ENCODE assay signal across 8 mouse cellular contexts in the genomic region with DNA sequence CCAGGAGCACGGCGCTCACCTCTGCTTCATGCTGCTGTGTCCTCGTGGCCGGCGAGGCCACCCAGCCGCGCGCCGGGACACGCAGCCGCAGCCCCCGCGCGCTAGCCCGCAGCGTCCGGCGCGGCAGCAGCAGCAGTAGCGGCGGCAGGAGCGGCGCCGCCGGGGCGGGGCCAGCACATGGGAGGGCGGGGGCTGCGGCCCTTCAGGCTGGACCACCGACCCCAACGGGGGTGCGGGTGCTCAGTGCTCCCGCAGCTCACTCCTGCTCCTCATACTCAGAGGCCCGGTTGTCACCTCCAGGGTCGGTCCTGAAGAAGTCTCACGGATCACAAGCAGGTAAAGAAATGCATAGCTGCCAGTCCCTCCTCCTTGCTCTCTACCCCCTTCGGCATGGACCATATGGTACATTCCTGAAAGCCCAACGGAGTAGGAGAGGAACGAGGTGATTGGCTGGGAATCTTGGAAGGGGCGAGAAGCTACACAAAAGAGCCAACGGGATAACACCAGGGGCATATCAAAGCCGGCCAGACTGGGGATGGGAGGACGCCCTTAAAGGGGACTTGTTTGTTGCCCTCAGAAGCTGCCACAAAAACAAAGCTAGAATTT. TPM values are rescaled to one million over a fixed set of nuclear protein-coding genes. Genes with fewer than 3 reads are reported as not detected.
DNase-seq lines count a peak whose midpoint lies in the region; ATAC-seq and TF ChIP-seq lines count a peak whose summit lies in the region.

No protein-coding gene starts in this region.

- 0% methylated on average over 24 of the region's 42 CpGs for WGBS in hindbrain, postnatal 0 days

- H3K27ac ChIP-seq in hindbrain, postnatal 0 days = peak overlapping the region; percentile 93
- peak overlapping the region; percentile 100 for H3K27ac ChIP-seq in left cerebral cortex, adult 2 months

- intact Hi-C loops in left cerebral cortex, adult 2 months (cut with DNase I) = loop anchor here (5.0 kb wide), 2 partner anchors 67 to 83 kb away; no protein-coding TSS in a partner anchor

- no peaks in the 10 kb centered on the region for H3K36me3 ChIP-seq in hindbrain, postnatal 0 days (ENCODE audit: insufficient read depth, low read length)

- peak; percentile 98 for ATAC-seq in hindbrain, postnatal 0 days
- peak; percentile 93 for ATAC-seq in megakaryocyte, adult 5-6 weeks (ENCODE audit: poor library complexity, severe bottlenecking)

- no peaks in the 10 kb centered on the region for H3K27me3 ChIP-seq in hindbrain, postnatal 0 days (ENCODE audit: insufficient read depth, low read length)

- no peaks in the 10 kb centered on the region for H3K9me3 ChIP-seq in hindbrain, postnatal 0 days (ENCODE audit: low read length)

- H3K4me3 ChIP-seq in hindbrain, postnatal 0 days (ENCODE audit: low read length) = peak overlapping the region; percentile 95
- H3K4me3 ChIP-seq in left cerebral cortex, adult 2 months = peak overlapping the region; percentile 97

- peaks cover 9% of the 10 kb centered on the region; the same call in 1 of the 2 replicates for H3K4me1 ChIP-seq in hindbrain, postnatal 0 days (ENCODE audit: insufficient read depth, low read length)

- peak overlapping the region; percentile 93 for H3K4me2 ChIP-seq in hindbrain, postnatal 0 days (ENCODE audit: low read depth, low read length)

- TF ChIP-seq CTCF in hindbrain, postnatal 0 days (IDR thresholded peaks at IDR 0.05; ENCODE audit: low read depth) = no peak
- TF ChIP-seq CTCF in left cerebral cortex, adult 2 months (IDR thresholded peaks at IDR 0.05) = no peak; the same call in 1 of the 2 replicates

- DNase-seq in WW6 (ENCODE audit: low read depth, low spot score) = peak; percentile 94
- DNase-seq in cerebellum, postnatal 4 days (ENCODE audit: low spot score in 2 of 2) = peak; percentile 56 to 84
- peak; percentile 94 for DNase-seq in gastrocnemius, adult 18-20 months (ENCODE audit: low spot score)
- DNase-seq in hindbrain, postnatal 0 days (ENCODE audit: low spot score) = peak; percentile 97
- peak; percentile 83 to 89 for DNase-seq in left cerebral cortex, adult 2 months (ENCODE audit: extremely low spot score in 1 of 2, low spot score in 2 of 2)
- DNase-seq in right cerebral cortex, adult 2 months (ENCODE audit: low spot score in 2 of 2) = peak; percentile 91 to 92
- peak; percentile 90 for DNase-seq in urinary bladder, postnatal 14 days (ENCODE audit: low spot score)

- H3K9ac ChIP-seq in hindbrain, postnatal 0 days (replicated peaks; ENCODE audit: low read length) = peak overlapping the region; percentile 92

RNA-seq across cellular contexts. Expression of gene Mical3, which starts 20.7 kb away (rescaled TPM):
- 10 to 100 TPM; 46.0 to 59.0 TPM for total RNA-seq in gastrocnemius, adult 18-20 months (2021)
- total RNA-seq in hindbrain, postnatal 0 days (2014; rRNA removed) = 60.2 and 66.9 TPM in 2 replicates
- 19.3 and 19.8 TPM in 2 replicates for polyA plus RNA-seq in hindbrain, postnatal 0 days (2015; fragmentation: Nextera tagmentation; extraction: Ambion mirVana)
- total RNA-seq in left cerebral cortex, adult 2 months (2021) = 100 to 1,000 TPM; 127 to 141 TPM
- 4.3 and 7.7 TPM in 2 replicates for total RNA-seq in megakaryocyte, adult 5-6 weeks (2015)
- 2.4 TPM in 2 replicates for total RNA-seq in megakaryocyte, adult 5-6 weeks (2017)

Comparison
In these comparisons a context has a peak if more than half of its experiments do, and no peak if none do; other contexts are left out.
1. Peak in every context shown above with its lines: DNase-seq, ATAC-seq, H3K4me3 ChIP-seq and H3K27ac ChIP-seq.